ENCODE assay signal across 14 mouse cellular contexts in the genomic region with DNA sequence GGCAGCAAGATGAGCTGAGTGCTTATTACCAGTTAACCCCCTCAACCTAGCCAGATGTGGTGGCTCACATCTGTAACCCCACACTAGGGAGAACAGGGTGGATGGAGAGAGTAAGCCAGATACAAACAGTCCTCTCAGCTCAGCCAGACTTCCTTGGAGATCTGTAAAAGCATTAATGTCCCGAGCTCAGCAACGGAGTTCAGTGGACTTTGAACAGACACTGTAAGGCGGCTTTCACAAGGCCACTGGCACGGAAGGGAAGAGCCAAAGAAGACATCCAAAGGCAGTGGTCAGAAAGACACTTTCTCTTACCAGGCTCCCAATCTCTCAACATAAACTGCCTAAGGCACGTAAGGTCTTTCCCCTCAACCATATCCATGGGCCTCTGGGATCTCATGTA.
"Had no signal": no experiment of that assay in that cellular context is flagged by ENCODE, and none has a peak within 500 bp of the region (broad histone marks: within the 10 kb centered on the region; RNA-seq: fewer than 3 reads in every experiment).

No protein-coding gene starts in this region.

- H3K4me2 ChIP-seq: liver, embryonic 11.5 days; liver, embryonic 15.5 days; midbrain, embryonic 13.5 days; neural tube, embryonic 15.5 days had no signal

- DNase-seq: lung, adult 2 months; lung, postnatal 36 days; thymus, adult 18-20 months; thymus, postnatal 14 days had no signal

- H3K4me1 ChIP-seq: limb, embryonic 10.5 days; liver, embryonic 15.5 days; midbrain, embryonic 13.5 days; neural tube, embryonic 15.5 days had no signal

- ATAC-seq: hindbrain, postnatal 0 days; lung, postnatal 0 days; midbrain, embryonic 13.5 days had no signal

- H3K9me3 ChIP-seq: limb, embryonic 10.5 days; liver, embryonic 15.5 days; midbrain, embryonic 13.5 days; neural tube, embryonic 15.5 days had no signal

- H3K27me3 ChIP-seq: liver, embryonic 15.5 days; midbrain, embryonic 13.5 days; neural tube, embryonic 15.5 days had no signal

- H3K36me3 ChIP-seq: limb, embryonic 10.5 days; liver, embryonic 15.5 days; midbrain, embryonic 13.5 days; neural tube, embryonic 15.5 days had no signal

- H3K9ac ChIP-seq: liver, embryonic 15.5 days; midbrain, embryonic 13.5 days; neural tube, embryonic 15.5 days had no signal

- H3K4me3 ChIP-seq: layer of hippocampus, adult 2 months; limb, embryonic 10.5 days; liver, embryonic 15.5 days; midbrain, embryonic 13.5 days; myocyte; neural tube, embryonic 15.5 days had no signal

- H3K27ac ChIP-seq: hindbrain, postnatal 0 days; kidney, postnatal 0 days; layer of hippocampus, adult 2 months; limb, embryonic 10.5 days; liver, embryonic 15.5 days; midbrain, embryonic 13.5 days; neural tube, embryonic 15.5 days had no signal
